Mouse (Mus musculus): ENCODE measurements around the gene Igfbp1. TPM values are rescaled to one million over a fixed set of nuclear protein-coding genes. Genes with fewer than 3 reads are reported as not detected.
"Not testable (repeated sequence)": the region's sequence is repeated elsewhere in the genome, so short reads cannot be mapped to it uniquely, and the experiment has no call there.

The Igfbp1 gene
- polyA plus RNA-seq, 1 experiment from 2014 or later, result 0.23 TPM

- Histone ChIP-seq H3K9ac (replicated peaks; ENCODE audit: low read depth, low read length) (no peak overlapping the region), H3K27ac (ENCODE audit: low read length) (no peak overlapping the region), H3K9me3 (ENCODE audit: control insufficient read depth, low read length) (no peaks in the 10 kb centered on the region), H3K4me1 (replicated peaks; ENCODE audit: control insufficient read depth, insufficient read depth, low read length) (peaks cover 19% of the 10 kb centered on the region), H3K4me2 (ENCODE audit: low read length) (no peak overlapping the region), H3K4me3 (replicated peaks; ENCODE audit: low read length) (no peak overlapping the region), H3K36me3 (ENCODE audit: control insufficient read depth, insufficient read depth) (no peaks in the 10 kb centered on the region), H3K27me3 (replicated peaks; ENCODE audit: control insufficient read depth, insufficient read depth, low read length) (0 out of 2 replicates have a peak, but pooled peaks cover 4% of the 10 kb centered on the region)
- ATAC-seq, result no peak
- WGBS, result 6% methylated on average over 8 of the region's 8 CpGs
Measured at GRCm38 (mm10) chr11:7215703-7216102, 18.1 kb downstream of the Igfbp1 start.

DNA sequence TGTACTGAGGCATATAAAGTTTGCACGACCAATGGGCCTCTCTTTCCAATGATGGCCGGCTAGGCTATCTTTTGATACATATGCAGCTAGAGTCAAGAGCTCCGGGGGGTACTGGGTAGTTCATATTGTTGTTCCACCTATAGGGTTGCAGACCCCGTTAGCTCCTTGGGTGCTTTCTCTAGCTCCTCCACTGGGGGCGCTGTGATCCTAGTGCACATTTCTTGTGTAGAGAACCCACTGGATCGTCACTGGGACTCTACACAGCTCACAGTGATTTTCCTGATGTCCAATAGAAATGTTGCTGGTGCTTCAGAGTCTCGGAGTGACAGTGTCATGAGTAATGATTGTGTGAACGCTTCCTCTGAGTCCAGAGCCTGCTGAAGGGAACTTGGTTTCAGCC, 24.2 kb downstream of the Igfbp1 start:
- ATAC-seq; H3K4me2 ChIP-seq (ENCODE audit: low read length); H3K4me1 ChIP-seq (replicated peaks; ENCODE audit: control insufficient read depth, insufficient read depth, low read length); H3K4me3 ChIP-seq (replicated peaks; ENCODE audit: low read length); H3K9ac ChIP-seq (replicated peaks; ENCODE audit: low read depth, low read length); H3K36me3 ChIP-seq (ENCODE audit: control insufficient read depth, insufficient read depth); H3K9me3 ChIP-seq (ENCODE audit: control insufficient read depth, low read length); H3K27me3 ChIP-seq (replicated peaks; ENCODE audit: control insufficient read depth, insufficient read depth, low read length); H3K27ac ChIP-seq (ENCODE audit: low read length): not testable (repeated sequence)
- 75% methylated on average over 8 of the region's 8 CpGs for WGBS

DNA sequence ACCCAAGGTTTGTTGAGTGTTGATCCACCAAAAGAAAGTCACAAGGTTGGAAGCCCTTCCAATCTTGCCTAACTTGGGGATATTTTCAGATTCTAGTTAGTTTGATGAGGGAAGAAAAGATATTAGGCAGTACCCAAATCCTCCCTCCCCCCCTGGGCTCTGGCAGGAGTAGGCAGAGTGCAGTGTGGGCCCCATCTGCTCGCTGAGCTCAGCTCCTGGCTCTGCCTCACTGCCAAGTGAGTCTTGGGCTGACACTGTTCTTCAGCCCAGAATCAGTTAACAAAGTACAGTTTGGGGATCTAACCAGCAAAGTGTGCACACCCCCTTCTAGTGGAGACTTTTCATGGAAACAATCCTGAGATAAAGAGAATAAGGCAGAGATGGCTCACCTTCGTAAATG, 28.6 kb downstream of the Igfbp1 start:
- Histone ChIP-seq H3K27ac (ENCODE audit: low read length) (peak overlapping the region; percentile 74), H3K9ac (replicated peaks; ENCODE audit: low read depth, low read length) (no peak overlapping the region), H3K9me3 (ENCODE audit: control insufficient read depth, low read length) (no peaks in the 10 kb centered on the region), H3K4me2 (ENCODE audit: low read length) (no peak overlapping the region), H3K27me3 (replicated peaks; ENCODE audit: control insufficient read depth, insufficient read depth, low read length) (no peaks in the 10 kb centered on the region), H3K36me3 (ENCODE audit: control insufficient read depth, insufficient read depth) (no peaks in the 10 kb centered on the region), H3K4me1 (replicated peaks; ENCODE audit: control insufficient read depth, insufficient read depth, low read length) (no peaks in the 10 kb centered on the region), H3K4me3 (replicated peaks; ENCODE audit: low read length) (no peak overlapping the region)
- 74% methylated on average over 2 of the region's 2 CpGs for WGBS
- ATAC-seq, result peak; percentile 95

DNA sequence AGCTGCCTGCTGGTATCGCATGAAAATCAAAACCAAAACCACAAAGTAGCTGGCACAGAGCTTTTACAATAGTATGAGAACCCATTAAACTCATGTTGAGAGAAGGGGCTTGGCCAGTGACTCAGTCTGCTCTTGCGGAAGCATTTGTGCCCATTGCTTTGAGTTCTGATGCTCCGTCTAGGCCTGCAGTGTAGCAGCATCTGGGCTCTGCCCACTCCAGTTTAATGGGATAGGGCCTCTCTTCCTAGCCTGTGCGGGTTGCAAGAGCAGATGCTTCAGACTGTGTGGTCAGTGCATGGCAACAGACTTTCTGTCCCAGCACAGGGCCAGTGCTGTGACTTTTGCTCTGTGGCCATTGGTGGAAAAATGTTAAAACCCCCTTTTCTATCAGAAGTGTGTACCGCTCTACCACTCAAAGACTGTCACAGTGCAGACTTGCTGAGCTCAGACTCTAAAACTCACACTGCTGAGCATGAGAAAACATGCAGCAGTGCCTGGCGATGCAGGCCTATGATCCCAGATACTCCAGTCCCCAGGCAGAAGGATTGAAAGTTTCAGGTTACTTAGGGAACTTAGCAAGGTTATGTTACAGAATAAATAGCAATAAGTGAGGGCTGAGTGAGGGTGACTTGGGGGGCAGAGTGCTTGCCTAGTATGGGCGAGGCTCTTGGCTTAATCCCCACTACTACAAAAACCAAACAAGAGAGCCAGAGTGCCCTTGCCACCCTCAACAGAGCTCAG, 29.4 kb downstream of the Igfbp1 start:
- no peaks in the 10 kb centered on the region for H3K4me1 ChIP-seq (replicated peaks; ENCODE audit: control insufficient read depth, insufficient read depth, low read length)
- H3K27ac ChIP-seq (ENCODE audit: low read length), result peak overlapping the region; percentile 74
- ATAC-seq, result no peak
- H3K9ac ChIP-seq (replicated peaks; ENCODE audit: low read depth, low read length), result no peak overlapping the region
- H3K4me2 ChIP-seq (ENCODE audit: low read length), result no peak overlapping the region
- no peaks in the 10 kb centered on the region for H3K36me3 ChIP-seq (ENCODE audit: control insufficient read depth, insufficient read depth)
- no peak overlapping the region for H3K4me3 ChIP-seq (replicated peaks; ENCODE audit: low read length)
- no peaks in the 10 kb centered on the region for H3K9me3 ChIP-seq (ENCODE audit: control insufficient read depth, low read length)
- H3K27me3 ChIP-seq (replicated peaks; ENCODE audit: control insufficient read depth, insufficient read depth, low read length), result no peaks in the 10 kb centered on the region
- 84% methylated on average over 7 of the region's 7 CpGs for WGBS

DNA sequence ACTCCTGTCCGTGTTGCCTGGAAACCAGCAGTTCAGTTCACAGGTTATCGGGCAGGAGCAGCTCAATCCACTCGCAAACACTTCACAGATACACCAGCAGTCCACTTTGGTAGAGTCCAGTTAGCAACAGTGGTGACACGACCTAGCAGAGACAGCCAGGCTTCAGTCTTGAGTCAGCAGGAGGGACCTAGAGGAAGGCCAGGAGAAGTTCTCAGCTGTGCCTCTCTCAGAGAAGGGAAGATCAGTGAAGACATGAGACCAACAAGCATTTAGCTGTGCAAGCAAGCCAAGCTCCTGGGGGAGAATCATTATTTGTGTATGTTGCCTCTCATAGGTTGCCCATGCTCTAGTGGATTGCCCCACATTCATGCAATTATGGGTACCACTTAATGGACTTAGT, 30.5 kb downstream of the Igfbp1 start:
- no peaks in the 10 kb centered on the region for H3K27me3 ChIP-seq (replicated peaks; ENCODE audit: control insufficient read depth, insufficient read depth, low read length)
- ATAC-seq, result no peak
- no peaks in the 10 kb centered on the region for H3K4me1 ChIP-seq (replicated peaks; ENCODE audit: control insufficient read depth, insufficient read depth, low read length)
- H3K4me3 ChIP-seq (replicated peaks; ENCODE audit: low read length), result no peak overlapping the region
- H3K27ac ChIP-seq (ENCODE audit: low read length), result no peak overlapping the region
- H3K9me3 ChIP-seq (ENCODE audit: control insufficient read depth, low read length), result no peaks in the 10 kb centered on the region
- no peaks in the 10 kb centered on the region for H3K36me3 ChIP-seq (ENCODE audit: control insufficient read depth, insufficient read depth)
- no peak overlapping the region for H3K9ac ChIP-seq (replicated peaks; ENCODE audit: low read depth, low read length)
- no peak overlapping the region for H3K4me2 ChIP-seq (ENCODE audit: low read length)
- WGBS, result 81% methylated on average over 4 of the region's 4 CpGs

DNA sequence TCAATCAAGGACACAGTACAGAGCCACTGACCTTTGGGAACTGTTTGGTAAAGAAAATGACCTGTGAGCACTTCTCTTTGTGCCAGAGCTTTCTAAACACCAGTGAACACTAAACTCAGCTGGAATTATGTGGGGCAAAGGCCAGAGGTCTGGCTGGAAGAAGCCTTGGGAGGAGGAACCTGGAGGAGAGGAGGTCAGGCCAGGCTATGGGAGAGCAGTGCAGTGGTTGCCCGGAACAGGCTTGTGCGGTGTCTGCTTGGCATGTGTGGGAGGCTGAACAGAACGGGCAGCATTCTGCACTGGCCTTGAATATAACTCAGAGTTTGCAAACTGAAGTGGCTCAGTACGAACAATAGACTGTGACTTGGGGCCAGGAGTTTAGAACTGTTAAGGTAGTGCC, 32.4 kb downstream of the Igfbp1 start:
- no peaks in the 10 kb centered on the region for H3K36me3 ChIP-seq (ENCODE audit: control insufficient read depth, insufficient read depth)
- H3K9ac ChIP-seq (replicated peaks; ENCODE audit: low read depth, low read length), result no peak overlapping the region
- no peak overlapping the region for H3K4me2 ChIP-seq (ENCODE audit: low read length)
- H3K4me1 ChIP-seq (replicated peaks; ENCODE audit: control insufficient read depth, insufficient read depth, low read length), result no peaks in the 10 kb centered on the region
- ATAC-seq, result no peak
- H3K9me3 ChIP-seq (ENCODE audit: control insufficient read depth, low read length), result no peaks in the 10 kb centered on the region
- no peak overlapping the region for H3K27ac ChIP-seq (ENCODE audit: low read length)
- 87% methylated on average over 4 of the region's 4 CpGs for WGBS
- no peaks in the 10 kb centered on the region for H3K27me3 ChIP-seq (replicated peaks; ENCODE audit: control insufficient read depth, insufficient read depth, low read length)
- no peak overlapping the region for H3K4me3 ChIP-seq (replicated peaks; ENCODE audit: low read length)

DNA sequence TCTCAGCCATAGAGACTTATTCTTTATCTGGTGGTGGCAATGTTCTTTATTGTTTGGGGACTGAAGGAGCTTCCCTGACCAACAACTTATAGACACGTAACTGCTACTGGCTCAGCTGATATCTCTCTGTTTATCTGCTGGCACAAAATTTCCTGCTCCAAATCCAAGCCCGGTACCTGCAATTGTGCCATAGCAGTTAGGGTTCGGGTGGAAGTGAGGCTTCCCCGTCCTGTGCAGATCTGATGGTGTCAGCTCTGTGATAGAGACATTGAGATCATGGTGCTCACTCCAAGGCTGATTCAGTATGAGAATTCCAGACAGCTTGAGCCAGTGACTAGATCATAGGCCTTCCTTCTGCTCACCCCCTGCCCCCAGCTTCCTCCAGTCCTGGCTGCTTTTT, 34.4 kb downstream of the Igfbp1 start:
- Histone ChIP-seq H3K36me3 (ENCODE audit: control insufficient read depth, insufficient read depth) (no peaks in the 10 kb centered on the region), H3K4me3 (replicated peaks; ENCODE audit: low read length) (no peak overlapping the region), H3K9ac (replicated peaks; ENCODE audit: low read depth, low read length) (no peak overlapping the region), H3K27ac (ENCODE audit: low read length) (no peak overlapping the region), H3K4me1 (replicated peaks; ENCODE audit: control insufficient read depth, insufficient read depth, low read length) (no peaks in the 10 kb centered on the region), H3K27me3 (replicated peaks; ENCODE audit: control insufficient read depth, insufficient read depth, low read length) (no peaks in the 10 kb centered on the region), H3K4me2 (ENCODE audit: low read length) (no peak overlapping the region), H3K9me3 (ENCODE audit: control insufficient read depth, low read length) (no peaks in the 10 kb centered on the region)
- 92% methylated on average over 4 of the region's 4 CpGs for WGBS
- no peak for ATAC-seq

- Histone ChIP-seq H3K27me3 (replicated peaks; ENCODE audit: control insufficient read depth, insufficient read depth, low read length) (no peaks in the 10 kb centered on the region), H3K4me1 (replicated peaks; ENCODE audit: control insufficient read depth, insufficient read depth, low read length) (no peaks in the 10 kb centered on the region), H3K36me3 (ENCODE audit: control insufficient read depth, insufficient read depth) (no peaks in the 10 kb centered on the region), H3K4me3 (replicated peaks; ENCODE audit: low read length) (no peak overlapping the region), H3K9me3 (ENCODE audit: control insufficient read depth, low read length) (no peaks in the 10 kb centered on the region), H3K27ac (ENCODE audit: low read length) (no peak overlapping the region), H3K9ac (replicated peaks; ENCODE audit: low read depth, low read length) (no peak overlapping the region), H3K4me2 (ENCODE audit: low read length) (no peak overlapping the region)
- 92% methylated on average over 2 of the region's 2 CpGs for WGBS
- ATAC-seq, result no peak
Measured at GRCm38 (mm10) chr11:7233333-7233732, 35.8 kb downstream of the Igfbp1 start.

DNA sequence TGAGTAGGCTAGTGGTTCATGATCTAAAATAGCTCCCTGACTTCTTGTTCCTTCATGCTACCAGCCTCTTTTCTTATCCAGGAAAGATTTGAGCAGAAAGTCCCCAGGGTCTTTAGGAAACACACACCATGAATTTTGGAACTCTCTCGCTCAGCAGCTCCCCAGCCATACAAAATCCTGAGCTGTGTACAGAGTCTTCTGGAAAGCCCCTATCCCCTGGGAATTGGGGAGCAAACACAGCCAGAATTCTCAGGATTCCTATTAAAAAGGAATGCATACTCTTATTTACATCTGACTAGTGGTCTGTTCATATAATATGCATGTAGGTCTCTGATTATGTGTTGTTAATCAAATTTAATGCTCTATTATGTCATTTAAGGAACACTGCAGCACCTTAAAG, 36.9 kb downstream of the Igfbp1 start:
- Histone ChIP-seq H3K27ac (ENCODE audit: low read length) (no peak overlapping the region), H3K4me2 (ENCODE audit: low read length) (no peak overlapping the region), H3K9ac (replicated peaks; ENCODE audit: low read depth, low read length) (no peak overlapping the region), H3K36me3 (ENCODE audit: control insufficient read depth, insufficient read depth) (no peaks in the 10 kb centered on the region), H3K4me1 (replicated peaks; ENCODE audit: control insufficient read depth, insufficient read depth, low read length) (no peaks in the 10 kb centered on the region), H3K27me3 (replicated peaks; ENCODE audit: control insufficient read depth, insufficient read depth, low read length) (no peaks in the 10 kb centered on the region), H3K9me3 (ENCODE audit: control insufficient read depth, low read length) (no peaks in the 10 kb centered on the region), H3K4me3 (replicated peaks; ENCODE audit: low read length) (no peak overlapping the region)
- no peak for ATAC-seq
- WGBS, result 77% methylated on average over 1 of the region's 1 CpGs
